Mouse (Mus musculus) heart, embryonic 14.5 days (tissue): Measurements from ENCODE around the gene Cdkal1. TPM values are rescaled to one million over a fixed set of nuclear protein-coding genes. Genes with fewer than 3 reads are reported as not detected.

ENCODE experiments used
- ATAC-seq: fragments of 200-750 bp; cut with Nextera tagmentation; 2 replicates; pipeline ENCODE4 v1.8.0; 2017; ENCODE audit warnings: low read depth, moderate TSS enrichment; ENCODE audit not compliant: insufficient number of reproducible peaks, insufficient read depth, low FRiP score
- H3K27ac ChIP-seq, 2 experiments: fragments of 200-500 bp in 1 of 2; fragments of 300-500 bp in 1 of 2; sonication (generic) in 1 of 2; replicated peaks in 1 of 2; 2 replicates each; pipeline ENCODE4 v1.5.1; 2012 to 2014; ENCODE audit warnings: low read depth in 2 of 2, low read length in 2 of 2, control low read depth in 1 of 2, mild to moderate bottlenecking in 1 of 2, mixed read lengths in 1 of 2; ENCODE audit not compliant: control insufficient read depth in 1 of 2, insufficient read depth in 1 of 2
- H3K27me3 ChIP-seq: fragments of 300-500 bp; sonication (generic); 2 replicates; pipeline ENCODE4 v1.6.1; 2014; ENCODE audit warnings: mild to moderate bottlenecking, low read length, control low read depth; ENCODE audit not compliant: control insufficient read depth, insufficient read depth
- H3K36me3 ChIP-seq: fragments of 300-500 bp; sonication (generic); 2 replicates; pipeline ENCODE4 v1.6.1; 2014; ENCODE audit warnings: mild to moderate bottlenecking, control low read depth, low read length, mixed read lengths; ENCODE audit not compliant: control insufficient read depth, insufficient read depth
- H3K4me1 ChIP-seq, 2 experiments: fragments of 200-500 bp in 1 of 2; fragments of 300-500 bp in 1 of 2; sonication (generic) in 1 of 2; 2 replicates each; pipeline ENCODE4 v1.6.1; 2012 to 2014; ENCODE audit warnings: low read length in 2 of 2, control low read depth in 1 of 2, mixed read lengths in 1 of 2; ENCODE audit not compliant: control insufficient read depth in 2 of 2, insufficient read depth in 2 of 2
- H3K4me2 ChIP-seq: fragments of 300-500 bp; sonication (generic); 2 replicates; pipeline ENCODE4 v1.6.1; 2014; ENCODE audit warnings: mild to moderate bottlenecking, low read length
- H3K4me3 ChIP-seq, 2 experiments: fragments of 200-500 bp in 1 of 2; fragments of 300-500 bp in 1 of 2; sonication (generic) in 1 of 2; 2 replicates each; pipeline ENCODE4 v1.5.1; 2012 to 2014; ENCODE audit warnings: low read length in 2 of 2, mild to moderate bottlenecking in 2 of 2, control low read depth in 1 of 2, low read depth in 1 of 2, moderate library complexity in 1 of 2; ENCODE audit not compliant: control insufficient read depth in 1 of 2, insufficient read depth in 1 of 2
- H3K9ac ChIP-seq: fragments of 300-500 bp; sonication (generic); 2 replicates; pipeline ENCODE4 v1.6.1; 2014; ENCODE audit warnings: mild to moderate bottlenecking, low read length
- H3K9me3 ChIP-seq: fragments of 300-500 bp; sonication (generic); 2 replicates; pipeline ENCODE4 v1.6.1; 2016; ENCODE audit warnings: low read length, control low read depth; ENCODE audit not compliant: control insufficient read depth
- WGBS: fragments of 180-500 bp; shearing (Covaris S2); extraction: QIAGEN DNeasy Blood & Tissue Kit; methylation state at CpG from one replicate; pipeline ENCODE4 v1.1.7; 2014; 5-methylcytosine and 5-hydroxymethylcytosine counted together
- polyA plus RNA-seq: library from polyadenylated mRNA; unstranded; fragments of >200 nt; fragmentation: Nextera tagmentation; extraction: Ambion mirVana; gene quantifications from 2 replicates; pipeline ENCODE4 v1.2.1, GENCODE M21; 2014

Gene Cdkal1
- polyA plus RNA-seq, 1 experiment from 2014 or later = 28.3 TPM

DNA sequence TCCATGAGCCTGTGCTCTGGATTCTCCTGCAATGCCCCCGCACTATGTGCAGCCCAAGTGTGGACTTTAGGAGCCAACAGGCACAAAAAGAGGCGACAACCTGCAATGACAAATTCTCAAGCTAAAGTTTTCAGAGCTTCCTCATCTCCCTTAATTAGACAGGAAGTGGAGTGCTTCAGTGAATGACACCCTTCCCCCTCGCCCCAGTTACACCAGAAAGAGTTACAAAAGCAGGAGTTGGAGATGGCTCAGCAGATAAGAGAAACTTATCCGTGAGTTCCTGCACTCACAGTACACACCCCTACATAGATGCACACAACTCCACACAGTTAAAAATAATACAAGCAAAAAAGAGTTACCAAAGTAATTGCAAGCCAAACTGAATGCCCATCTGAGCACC, 620.4 kb downstream of the Cdkal1 start:
- WGBS = 58% methylated on average over 4 of the region's 4 CpGs
- no peaks in the 10 kb centered on the region for H3K27me3 ChIP-seq
- no peak for ATAC-seq
- no peaks in the 10 kb centered on the region for H3K36me3 ChIP-seq
- no peak overlapping the region for H3K27ac ChIP-seq
- H3K4me2 ChIP-seq = no peak overlapping the region
- 0 out of 4 replicates have a peak, but pooled peaks cover 2 to 4% of the 10 kb centered on the region in 2 experiments for H3K4me1 ChIP-seq
- no peak overlapping the region for H3K4me3 ChIP-seq
- peaks cover 5% of the 10 kb centered on the region for H3K9me3 ChIP-seq
- no peak overlapping the region for H3K9ac ChIP-seq

DNA sequence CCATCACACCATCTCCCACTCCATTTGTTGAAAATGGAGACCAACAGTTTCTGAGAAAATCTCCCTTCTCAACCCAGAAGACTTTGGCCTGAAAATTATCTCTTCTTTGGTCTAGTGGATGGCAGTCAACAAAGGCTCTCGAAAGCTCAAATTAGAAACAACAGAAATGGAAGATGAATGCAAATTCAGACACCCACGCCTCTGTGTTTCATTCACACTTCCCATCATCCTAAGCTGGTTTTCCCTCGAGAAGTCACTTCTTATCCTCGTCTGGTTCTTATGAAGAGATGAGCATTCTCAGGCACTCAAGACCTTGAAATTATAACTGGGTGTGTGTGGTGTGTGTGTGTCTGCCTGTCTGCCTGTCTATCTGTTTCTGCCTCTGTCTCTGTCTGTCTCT, 621.0 kb downstream of the Cdkal1 start:
- no peak overlapping the region for H3K4me3 ChIP-seq
- no peak overlapping the region for H3K27ac ChIP-seq
- H3K4me2 ChIP-seq = no peak overlapping the region
- H3K9ac ChIP-seq = no peak overlapping the region
- H3K27me3 ChIP-seq = no peaks in the 10 kb centered on the region
- no peaks in the 10 kb centered on the region for H3K36me3 ChIP-seq
- 0 out of 4 replicates have a peak, but pooled peaks cover 2 to 4% of the 10 kb centered on the region in 2 experiments for H3K4me1 ChIP-seq
- peaks cover 5% of the 10 kb centered on the region for H3K9me3 ChIP-seq
- WGBS = 78% methylated on average over 4 of the region's 4 CpGs
- ATAC-seq = no peak

DNA sequence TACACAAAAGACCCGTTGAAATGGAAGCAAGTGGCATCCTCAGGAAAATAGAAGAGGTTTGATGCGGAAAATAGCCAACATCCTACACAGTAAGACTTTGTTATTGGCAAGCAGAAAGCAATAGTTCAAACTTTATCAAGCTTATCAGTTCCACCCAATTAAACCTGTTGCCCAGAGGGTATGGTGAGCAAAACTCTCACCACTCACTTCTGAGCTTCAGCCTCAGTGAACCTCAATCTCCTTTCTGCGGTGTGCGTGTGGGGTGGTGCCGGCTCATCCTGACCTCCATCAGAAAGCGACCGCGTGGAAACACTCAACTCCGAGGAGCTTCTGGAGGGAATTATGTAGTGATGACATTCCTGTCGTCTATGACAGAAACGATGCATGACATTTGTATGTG, 621.5 kb downstream of the Cdkal1 start:
- Histone ChIP-seq H3K27ac (no peak overlapping the region), H3K4me2 (no peak overlapping the region), H3K9me3 (peaks cover 5% of the 10 kb centered on the region), H3K36me3 (no peaks in the 10 kb centered on the region), H3K4me3 (no peak overlapping the region), H3K27me3 (no peaks in the 10 kb centered on the region), H3K9ac (no peak overlapping the region), H3K4me1 (0 out of 4 replicates have a peak, but pooled peaks cover 2 to 4% of the 10 kb centered on the region in 2 experiments)
- no peak for ATAC-seq
- WGBS = 77% methylated on average over 11 of the region's 11 CpGs

DNA sequence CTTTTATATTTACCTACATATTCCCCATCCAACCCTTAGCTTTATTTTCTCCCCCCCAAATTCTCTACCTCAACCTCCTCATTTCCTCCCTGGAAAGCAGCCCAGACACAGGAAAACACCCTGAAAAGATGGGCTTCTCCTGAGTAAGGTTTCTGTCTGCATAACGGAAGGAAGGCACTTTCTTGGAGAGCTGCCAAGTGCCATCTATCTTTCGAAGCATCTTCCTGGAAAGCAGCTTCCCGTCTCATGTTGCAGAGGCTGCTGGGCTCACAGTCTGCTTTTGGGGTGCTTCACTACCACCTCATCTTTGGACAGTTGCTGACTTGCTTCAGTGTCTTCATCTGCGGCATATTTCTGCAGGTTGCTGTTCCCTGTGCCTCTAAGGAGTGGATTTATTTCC, 622.8 kb downstream of the Cdkal1 start:
- Histone ChIP-seq H3K4me3 (no peak overlapping the region), H3K27ac (no peak overlapping the region), H3K27me3 (no peaks in the 10 kb centered on the region), H3K9ac (no peak overlapping the region), H3K4me2 (no peak overlapping the region), H3K36me3 (no peaks in the 10 kb centered on the region), H3K4me1 (0 out of 4 replicates have a peak, but pooled peaks cover 2 to 4% of the 10 kb centered on the region in 2 experiments), H3K9me3 (peaks cover 5% of the 10 kb centered on the region)
- no peak for ATAC-seq
- WGBS = 45% methylated on average over 4 of the region's 4 CpGs

DNA sequence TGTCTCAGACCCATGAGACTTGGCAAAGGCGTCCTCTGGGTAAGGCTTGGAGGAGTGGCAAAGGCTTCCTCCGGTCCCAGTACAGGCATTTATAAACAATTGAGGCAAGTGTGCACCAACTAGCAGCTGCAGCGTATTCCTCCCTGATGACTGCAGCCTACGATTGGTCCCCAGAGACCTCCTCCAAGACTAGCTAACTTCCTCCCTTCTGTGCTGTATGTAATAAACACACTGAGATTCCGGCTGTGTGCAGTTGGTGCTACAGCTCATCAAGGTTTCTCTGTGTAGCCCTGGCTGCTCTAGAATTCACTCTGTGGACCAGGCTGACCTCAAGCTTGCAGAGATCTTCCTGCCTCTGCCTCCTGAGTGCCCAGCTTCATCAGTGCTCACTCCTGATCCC, 630.7 kb downstream of the Cdkal1 start:
- H3K4me1 ChIP-seq = peaks cover 0 to 8% of the 10 kb centered on the region in 2 experiments; a peak in 1 of 4 replicates
- no peak overlapping the region for H3K4me2 ChIP-seq
- no peak for ATAC-seq
- no peak overlapping the region for H3K4me3 ChIP-seq
- no peaks in the 10 kb centered on the region for H3K9me3 ChIP-seq
- H3K27me3 ChIP-seq = no peaks in the 10 kb centered on the region
- H3K27ac ChIP-seq = no peak overlapping the region
- H3K9ac ChIP-seq = no peak overlapping the region
- no peaks in the 10 kb centered on the region for H3K36me3 ChIP-seq
- WGBS = 86% methylated on average over 5 of the region's 5 CpGs

DNA sequence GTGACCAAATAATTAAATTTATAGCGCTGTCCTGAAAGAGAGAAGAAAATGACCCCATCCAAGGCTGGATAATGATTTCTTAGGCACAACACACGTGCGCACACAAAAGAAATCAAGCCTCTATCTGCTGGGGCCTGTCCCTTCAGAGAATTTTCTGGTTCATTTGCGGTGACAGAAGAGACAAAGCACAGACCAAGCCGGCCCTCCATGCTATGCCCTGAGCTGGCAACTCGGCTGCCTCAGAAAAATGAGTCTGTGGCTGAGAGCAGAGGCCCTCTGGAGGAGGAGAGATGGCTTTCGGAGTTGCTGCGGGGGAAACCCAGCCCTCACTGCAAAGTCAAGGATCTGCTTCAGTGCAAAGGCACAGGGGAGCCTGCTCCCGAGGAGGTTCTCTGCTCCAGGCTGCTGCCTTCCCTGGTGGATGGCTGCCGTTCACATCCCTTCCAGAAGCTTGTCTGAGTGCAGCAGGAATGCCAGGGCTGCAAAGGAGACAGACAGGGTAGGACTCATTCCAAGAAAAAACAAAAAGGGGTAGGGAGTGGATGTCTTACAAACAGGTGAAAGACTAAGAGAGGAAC, 633.1 kb downstream of the Cdkal1 start:
- peak overlapping the region; percentile 37 for H3K4me2 ChIP-seq
- peak overlapping the region; percentile 62 to 70 for H3K27ac ChIP-seq
- H3K27me3 ChIP-seq = no peaks in the 10 kb centered on the region
- no peak overlapping the region for H3K4me3 ChIP-seq
- no peaks in the 10 kb centered on the region for H3K36me3 ChIP-seq
- no peak for ATAC-seq
- WGBS = 23% methylated on average over 10 of the region's 10 CpGs
- H3K9ac ChIP-seq = peak overlapping the region; percentile 55
- H3K4me1 ChIP-seq = peaks cover 3 to 8% of the 10 kb centered on the region in 2 experiments; a peak in 2 of 4 replicates
- 0 out of 2 replicates have a peak, but pooled peaks cover 3% of the 10 kb centered on the region for H3K9me3 ChIP-seq

DNA sequence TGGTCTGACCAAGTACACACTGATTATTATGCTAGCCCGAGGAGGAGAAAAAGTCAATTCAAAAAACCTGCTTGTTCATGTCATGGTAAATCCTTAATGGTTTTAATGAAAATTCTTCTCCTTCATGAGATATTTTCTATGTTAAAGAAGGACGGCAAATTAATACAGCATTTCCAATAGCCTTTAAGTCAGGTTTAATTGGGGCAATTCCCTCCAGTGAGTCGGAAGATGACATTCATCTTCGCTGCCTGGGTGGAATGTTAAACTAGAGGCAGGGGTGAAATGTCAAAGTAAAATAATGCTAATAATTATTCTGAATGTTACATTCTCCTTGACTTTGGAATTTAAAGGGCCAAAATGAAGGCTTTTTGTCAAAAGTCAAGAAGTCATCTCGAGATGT, 633.8 kb downstream of the Cdkal1 start:
- peaks cover 3 to 8% of the 10 kb centered on the region in 2 experiments; a peak in 2 of 4 replicates for H3K4me1 ChIP-seq
- H3K9me3 ChIP-seq = 0 out of 2 replicates have a peak, but pooled peaks cover 3% of the 10 kb centered on the region
- no peak overlapping the region for H3K4me3 ChIP-seq
- ATAC-seq = no peak
- no peaks in the 10 kb centered on the region for H3K27me3 ChIP-seq
- no peak overlapping the region for H3K9ac ChIP-seq
- no peaks in the 10 kb centered on the region for H3K36me3 ChIP-seq
- no peak overlapping the region for H3K4me2 ChIP-seq
- WGBS = 83% methylated on average over 5 of the region's 5 CpGs
- H3K27ac ChIP-seq = no peak overlapping the region
